Mouse (Mus musculus) erythroblast, embryonic 14.5 days (primary cell): ENCODE results near the gene Ndufb2. TPM values are rescaled to one million over a fixed set of nuclear protein-coding genes. Genes with fewer than 3 reads are reported as not detected.

Experiments
- H3K27me3 ChIP-seq: 2 replicates; pipeline ENCODE4 v1.6.1; 2012; ENCODE audit warnings: inconsistent platforms; ENCODE audit not compliant: control insufficient read depth
- H3K36me3 ChIP-seq: 2 replicates; pipeline ENCODE4 v1.6.1; 2012; ENCODE audit warnings: mild to moderate bottlenecking, inconsistent platforms; ENCODE audit not compliant: control insufficient read depth
- H3K4me1 ChIP-seq: 2 replicates; pipeline ENCODE4 v1.6.1; 2012; ENCODE audit warnings: inconsistent platforms; ENCODE audit not compliant: control insufficient read depth
- H3K4me3 ChIP-seq: replicated peaks from 2 replicates; pipeline ENCODE3; 2012; ENCODE audit warnings: moderate library complexity, mild to moderate bottlenecking, inconsistent platforms
- H3K9me3 ChIP-seq: 2 replicates; pipeline ENCODE4 v1.6.1; 2012; ENCODE audit warnings: low read length, inconsistent platforms, mixed read lengths; ENCODE audit not compliant: control insufficient read depth
- GATA1 ChIP-seq: IDR thresholded peaks from 2 replicates; pipeline ENCODE4 v1.6.1; 2012; ENCODE audit warnings: low read length, inconsistent platforms, mixed read lengths
- TAL1 ChIP-seq: IDR thresholded peaks from 3 replicates; pipeline ENCODE4 v1.6.1; 2012; ENCODE audit warnings: low read length, inconsistent platforms, mixed read lengths
- polyA plus RNA-seq: library from polyadenylated mRNA; stranded (reverse); fragments of >175 nt; gene quantifications from 2 replicates; pipeline ENCODE4 v1.2.3, GENCODE M21; 2012

The Ndufb2 gene
- polyA plus RNA-seq, 1 experiment = 48.6 TPM

DNA sequence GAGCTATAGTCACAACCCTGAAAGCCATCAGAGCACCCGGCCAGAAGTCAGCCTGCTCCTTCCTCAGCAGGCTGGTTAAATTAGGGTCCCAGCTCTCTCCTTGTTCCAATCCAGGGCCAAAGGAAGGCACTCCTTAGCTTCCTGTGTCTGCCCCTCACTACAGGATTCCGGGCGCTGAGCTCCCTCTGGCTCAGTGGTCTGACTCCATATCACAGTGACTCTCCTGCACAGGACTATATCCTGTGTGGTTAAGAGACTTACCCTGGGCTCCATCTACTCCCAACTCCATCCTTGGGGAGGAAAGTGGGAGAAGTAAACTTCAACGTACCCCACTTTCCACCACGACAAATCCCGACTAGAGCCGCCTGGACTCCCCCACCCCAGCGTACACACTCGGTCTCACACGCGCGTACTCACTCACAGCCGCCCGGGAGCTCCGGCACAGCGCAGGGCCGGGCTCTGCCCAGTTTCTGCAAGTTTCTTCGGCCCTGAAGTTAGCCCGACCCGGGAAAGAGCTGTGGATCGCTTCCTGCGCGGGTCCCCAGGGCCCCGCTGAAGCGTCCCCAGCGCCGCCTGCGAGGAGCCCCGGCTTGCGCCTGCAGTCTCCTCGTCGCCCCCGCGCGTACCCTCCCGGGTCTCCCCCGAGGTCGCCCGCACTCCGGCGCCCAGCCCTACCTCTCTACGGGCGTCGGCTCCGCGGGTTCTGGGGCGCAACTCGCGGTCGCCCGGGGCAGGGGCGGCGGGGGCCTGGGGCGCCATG lies 35.3 kb upstream of the Ndufb2 start:
- H3K9me3 ChIP-seq = no peaks in the 10 kb centered on the region
- H3K36me3 ChIP-seq = no peaks in the 10 kb centered on the region
- H3K4me1 ChIP-seq = peaks cover 1% of the 10 kb centered on the region
- H3K4me3 ChIP-seq = peak overlapping the region; percentile 39
- TF ChIP-seq GATA1 (no peak), TAL1 (no peak)
- peaks cover 66% of the 10 kb centered on the region for H3K27me3 ChIP-seq

DNA sequence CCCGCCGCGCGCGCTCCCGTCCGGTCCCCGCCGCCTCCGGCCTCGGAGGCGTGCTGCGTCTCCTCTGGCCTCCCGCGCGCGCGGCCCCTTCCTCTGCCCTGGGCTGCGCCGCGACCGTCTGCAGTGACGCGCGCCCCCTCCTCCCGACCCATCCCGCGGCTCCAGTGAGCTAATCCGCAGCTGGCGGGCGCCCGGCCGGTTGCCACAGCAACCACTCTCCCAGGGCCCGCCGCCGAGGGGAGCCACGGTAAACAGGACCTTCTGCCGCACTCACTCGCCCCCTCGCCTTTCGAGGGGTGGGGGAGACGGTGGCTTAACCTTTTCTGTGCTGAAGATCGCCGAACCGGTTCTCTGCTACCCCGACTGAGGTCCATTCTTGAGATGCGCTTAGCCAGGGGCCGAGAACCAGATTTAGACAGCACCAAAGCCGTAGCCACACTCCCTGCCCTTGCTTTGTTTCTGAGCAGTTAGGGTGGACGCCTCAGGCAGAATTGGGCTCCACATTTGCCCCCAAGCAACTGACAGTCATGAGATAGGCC lies 34.6 kb upstream of the Ndufb2 start, which contains the start of gene Dennd2a:
Dennd2a (minus strand) TSS at position 145 of the 539 bp plus-strand sequence.
- peaks cover 8% of the 10 kb centered on the region for H3K4me1 ChIP-seq
- no peaks in the 10 kb centered on the region for H3K36me3 ChIP-seq
- peak within 1 kb of the TSS; percentile 39 for H3K4me3 ChIP-seq
- H3K9me3 ChIP-seq = no peaks in the 10 kb centered on the region
- peaks cover 66% of the 10 kb centered on the region for H3K27me3 ChIP-seq
- TF ChIP-seq GATA1 (no peak), TAL1 (no peak)

GRCm38 (mm10) chr6:39559276-39559939 lies 33.0 kb upstream of the Ndufb2 start:
- H3K27me3 ChIP-seq = peaks cover 60% of the 10 kb centered on the region
- H3K4me3 ChIP-seq = no peak overlapping the region
- TF ChIP-seq TAL1 (no peak), GATA1 (no peak)
- peaks cover 11% of the 10 kb centered on the region for H3K4me1 ChIP-seq
- no peaks in the 10 kb centered on the region for H3K36me3 ChIP-seq
- H3K9me3 ChIP-seq = no peaks in the 10 kb centered on the region

DNA sequence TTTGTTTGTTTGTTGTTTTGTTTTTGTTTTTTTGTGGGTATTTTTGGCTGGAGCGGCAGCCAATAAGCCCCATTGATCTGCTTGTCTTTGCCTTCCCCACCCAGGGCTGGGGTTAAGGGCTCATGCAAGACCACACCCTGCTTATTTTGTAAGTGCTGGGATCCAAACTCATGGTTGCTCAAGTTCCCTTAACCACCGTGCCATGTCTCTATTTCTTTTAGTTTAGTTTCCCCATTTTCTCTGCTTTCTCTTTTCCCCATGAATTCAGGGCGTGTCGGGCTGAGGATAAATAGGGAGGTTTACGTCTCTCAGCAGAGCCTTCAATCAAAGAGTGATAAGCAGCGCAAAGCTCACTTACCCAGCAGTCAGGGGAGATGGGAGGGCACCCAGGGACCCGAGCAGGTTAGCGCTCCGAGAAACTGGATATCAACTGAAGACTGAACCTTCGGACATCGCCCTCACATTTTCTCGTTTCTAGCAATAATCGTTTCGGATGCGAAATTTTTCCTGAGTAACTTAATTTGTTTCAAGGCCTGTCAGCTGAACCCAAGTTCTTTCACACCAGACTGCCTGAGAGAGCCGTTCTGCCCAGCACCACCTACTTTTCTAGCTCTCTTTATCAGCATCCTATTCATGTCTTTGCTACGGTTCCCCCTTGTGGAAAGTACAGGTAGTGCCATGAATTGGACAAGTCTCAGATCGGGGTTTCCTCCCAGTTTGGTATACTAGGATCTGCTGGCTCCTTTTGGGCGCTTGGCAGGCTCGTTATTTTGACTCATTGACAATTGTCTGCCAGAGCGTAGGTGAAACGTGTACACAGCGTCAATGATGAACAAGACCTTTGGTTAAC lies 30.0 kb upstream of the Ndufb2 start:
- H3K27me3 ChIP-seq = peaks cover 31% of the 10 kb centered on the region
- no peaks in the 10 kb centered on the region for H3K9me3 ChIP-seq
- no peaks in the 10 kb centered on the region for H3K36me3 ChIP-seq
- TF ChIP-seq TAL1 (no peak), GATA1 (no peak)
- peaks cover 11% of the 10 kb centered on the region for H3K4me1 ChIP-seq
- H3K4me3 ChIP-seq = peak overlapping the region; percentile 28

GRCm38 (mm10) chr6:39567528-39567927 lies 24.8 kb upstream of the Ndufb2 start:
- Histone ChIP-seq H3K36me3 (no peaks in the 10 kb centered on the region), H3K27me3 (no peaks in the 10 kb centered on the region), H3K9me3 (no peaks in the 10 kb centered on the region), H3K4me3 (no peak overlapping the region), H3K4me1 (peaks cover 6% of the 10 kb centered on the region)
- TF ChIP-seq TAL1 = no peak
- TF ChIP-seq GATA1 = no peak

DNA sequence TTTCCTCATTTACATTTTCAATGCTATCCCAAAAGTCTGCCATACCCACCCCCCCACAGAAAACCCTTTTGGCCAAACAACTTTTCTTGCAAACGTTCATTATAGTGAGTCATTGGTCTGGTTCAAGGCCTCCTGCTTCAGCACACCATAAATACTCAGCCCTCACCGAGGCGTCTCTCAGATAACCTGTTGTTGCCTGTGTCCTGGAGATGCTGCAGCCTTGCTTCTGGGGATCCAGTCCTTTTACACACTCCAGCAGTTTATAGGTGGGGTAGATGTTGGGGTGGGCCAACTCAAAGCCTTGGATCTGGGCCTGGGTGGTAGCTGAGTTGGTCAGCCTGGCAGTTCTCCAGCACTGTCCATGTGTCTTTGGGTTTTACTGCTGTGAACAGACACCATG lies 21.9 kb upstream of the Ndufb2 start:
- no peak overlapping the region for H3K4me3 ChIP-seq

GRCm38 (mm10) chr6:39573791-39574554 lies 18.4 kb upstream of the Ndufb2 start, which contains the start of gene Adck2:
Adck2 (plus strand) TSS chr6:39573873.
- peaks cover 16% of the 10 kb centered on the region for H3K36me3 ChIP-seq
- H3K4me1 ChIP-seq = peaks cover 32% of the 10 kb centered on the region
- no peaks in the 10 kb centered on the region for H3K27me3 ChIP-seq
- peak within 1 kb of the TSS; percentile 91 for H3K4me3 ChIP-seq
- TF ChIP-seq TAL1 (no peak), GATA1 (no peak)
- no peaks in the 10 kb centered on the region for H3K9me3 ChIP-seq

More for the DNA sequence above, 21.9 kb upstream of the Ndufb2 start:
- no peaks in the 10 kb centered on the region for H3K36me3 ChIP-seq
- H3K27me3 ChIP-seq = no peaks in the 10 kb centered on the region
- peaks cover 29% of the 10 kb centered on the region for H3K4me1 ChIP-seq
- TF ChIP-seq GATA1 = no peak
- no peak for TF ChIP-seq TAL1
- H3K9me3 ChIP-seq = no peaks in the 10 kb centered on the region

DNA sequence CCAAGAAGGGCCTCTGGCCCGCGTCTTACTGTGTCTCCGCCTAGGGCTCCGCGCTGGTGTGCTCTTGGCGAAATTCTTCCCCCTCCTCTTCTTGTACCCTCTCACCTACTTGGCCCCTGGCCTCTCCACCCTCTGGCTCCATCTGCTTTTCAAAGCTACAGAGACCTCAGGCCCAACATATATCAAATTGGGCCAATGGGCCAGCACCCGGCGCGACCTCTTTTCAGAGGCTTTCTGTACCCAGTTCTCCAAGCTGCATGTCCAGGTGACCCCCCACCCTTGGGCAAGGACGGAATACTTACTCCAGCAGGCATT lies 17.9 kb upstream of the Ndufb2 start:
- no peaks in the 10 kb centered on the region for H3K27me3 ChIP-seq
- no peaks in the 10 kb centered on the region for H3K9me3 ChIP-seq
- TF ChIP-seq TAL1 (no peak), GATA1 (no peak)
- H3K4me1 ChIP-seq = peaks cover 36% of the 10 kb centered on the region
- H3K36me3 ChIP-seq = peaks cover 21% of the 10 kb centered on the region
- H3K4me3 ChIP-seq = peak overlapping the region; percentile 91
